Mouse (Mus musculus) embryo, embryonic 10 days (tissue): Measurements from ENCODE around the gene Sgcd.

Source experiments
- DNase-seq: peaks from one replicate; pipeline ENCODE4 v3.0.0-alpha.2; 2015; ENCODE audit warnings: low spot score

Gene Sgcd

GRCm38 (mm10) chr11:47005301-47005875, 983.4 kb downstream of the Sgcd start:
- DNase-seq, result no peak

- DNase-seq, result peak; percentile 22
Observed at GRCm38 (mm10) chr11:46939311-46939710, 1049.5 kb downstream of the Sgcd start.

- no peak for DNase-seq
Observed at GRCm38 (mm10) chr11:46924946-46925345, 1063.8 kb downstream of the Sgcd start.

- DNase-seq, result no peak
Observed at GRCm38 (mm10) chr11:46920244-46920643, 1068.5 kb downstream of the Sgcd start.

- no peak for DNase-seq
Observed at GRCm38 (mm10) chr11:46912656-46913237, 1076.0 kb downstream of the Sgcd start.

- DNase-seq, result no peak
Observed at GRCm38 (mm10) chr11:46904281-46904680, 1084.5 kb downstream of the Sgcd start.

- DNase-seq, result no peak
Observed at GRCm38 (mm10) chr11:46889093-46889492, 1099.7 kb downstream of the Sgcd start.

GRCm38 (mm10) chr11:46882456-46882855, 1106.3 kb downstream of the Sgcd start:
- DNase-seq, result no peak

GRCm38 (mm10) chr11:46875774-46876173, 1113.0 kb downstream of the Sgcd start:
- DNase-seq, result no peak

GRCm38 (mm10) chr11:46868594-46868993, 1120.2 kb downstream of the Sgcd start:
- no peak for DNase-seq

GRCm38 (mm10) chr11:46864809-46865208, 1124.0 kb downstream of the Sgcd start:
- DNase-seq, result peak; percentile 65

- DNase-seq, result peak; percentile 52
Observed at GRCm38 (mm10) chr11:46848221-46848971, 1140.4 kb downstream of the Sgcd start.

GRCm38 (mm10) chr11:46847827-46848220, 1140.9 kb downstream of the Sgcd start:
- DNase-seq, result no peak

- peak; percentile 48 for DNase-seq
Observed at GRCm38 (mm10) chr11:46846661-46847060, 1142.1 kb downstream of the Sgcd start.
